Mouse (Mus musculus): Measurements from ENCODE around the gene Txndc17. TPM values are rescaled to one million over a fixed set of nuclear protein-coding genes. Genes with fewer than 3 reads are reported as not detected.

Txndc17 gene
- polyA plus RNA-seq, 1 experiment from 2014 or later, result 67.1 TPM

DNA sequence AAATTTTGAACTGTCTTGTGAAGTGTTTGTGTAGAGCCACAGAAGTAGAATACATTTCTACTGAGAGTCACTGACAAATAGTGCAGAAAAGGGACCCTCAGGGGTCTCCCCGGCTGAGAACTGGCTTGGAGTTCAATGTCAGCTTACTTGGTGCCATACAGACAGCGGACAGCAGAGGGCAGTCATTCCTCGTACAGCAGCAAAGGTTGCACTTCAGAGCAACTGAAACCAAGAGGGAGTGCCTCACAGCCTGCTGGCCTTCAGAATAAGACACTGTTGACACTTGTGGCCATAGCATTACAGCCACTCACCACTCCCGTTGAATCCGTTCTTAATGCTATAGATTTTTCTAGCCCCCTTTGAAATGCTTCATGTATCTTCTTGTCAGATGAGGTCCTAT lies 17.5 kb downstream of the Txndc17 start:
- Histone ChIP-seq H3K4me2 (no peak overlapping the region), H3K4me3 (replicated peaks) (no peak overlapping the region), H3K9me3 (replicated peaks) (no peaks in the 10 kb centered on the region), H3K36me3 (replicated peaks) (no peaks in the 10 kb centered on the region), H3K4me1 (replicated peaks) (no peaks in the 10 kb centered on the region), H3K27me3 (peaks cover under 1% of the 10 kb centered on the region; the same call in 1 of the 2 replicates), H3K9ac (no peak overlapping the region), H3K27ac (replicated peaks) (no peak overlapping the region)
- WGBS (ENCODE audit: insufficient replicate concordance), result 9% methylated on average over 5 of the region's 5 CpGs
- no peak for ATAC-seq (ENCODE audit: insufficient read depth)

DNA sequence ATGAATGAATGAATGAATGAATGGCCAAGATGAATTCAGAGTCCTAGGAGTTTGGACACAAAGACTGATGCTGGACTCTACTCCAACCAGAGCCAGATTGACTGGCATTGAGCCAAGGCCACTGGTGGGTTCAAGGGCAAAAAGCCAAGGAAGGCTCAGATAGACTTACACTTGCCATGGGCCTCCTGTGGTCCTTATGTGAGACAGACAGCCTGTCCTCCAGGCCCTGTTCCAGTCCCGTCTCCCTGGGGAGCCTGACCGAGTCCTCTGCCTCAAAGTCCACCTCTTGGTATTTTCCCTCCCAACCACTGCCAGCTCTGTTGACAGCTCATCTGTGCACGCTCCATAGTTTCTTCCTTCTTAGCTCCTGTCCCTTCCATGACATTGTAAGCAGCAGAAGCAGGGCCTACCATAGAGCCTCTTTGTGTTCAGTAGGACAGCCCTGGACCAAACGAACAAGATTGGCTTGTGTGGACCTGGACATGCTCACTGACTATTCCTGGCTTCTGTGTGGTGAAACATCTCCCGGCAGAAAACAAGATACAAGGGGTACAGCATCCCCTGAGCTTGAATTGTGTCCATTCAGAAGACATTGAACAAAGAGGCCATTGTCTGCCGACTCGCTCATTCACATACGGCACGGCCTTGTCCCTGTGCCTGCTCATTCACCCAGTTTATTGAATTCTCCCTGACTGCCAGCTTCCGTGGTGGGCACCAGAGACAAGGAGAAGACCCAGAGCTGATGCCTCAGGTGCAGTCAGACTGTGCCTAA lies 18.9 kb downstream of the Txndc17 start:
- 69% methylated on average over 10 of the region's 10 CpGs for WGBS (ENCODE audit: insufficient replicate concordance)
- H3K9me3 ChIP-seq (replicated peaks), result no peaks in the 10 kb centered on the region
- H3K4me1 ChIP-seq (replicated peaks), result no peaks in the 10 kb centered on the region
- no peak overlapping the region for H3K27ac ChIP-seq (replicated peaks)
- ATAC-seq (ENCODE audit: insufficient read depth), result no peak
- peaks cover 3% of the 10 kb centered on the region for H3K27me3 ChIP-seq
- H3K36me3 ChIP-seq (replicated peaks), result no peaks in the 10 kb centered on the region
- no peak overlapping the region for H3K4me3 ChIP-seq (replicated peaks)
- no peak overlapping the region for H3K9ac ChIP-seq
- H3K4me2 ChIP-seq, result no peak overlapping the region

DNA sequence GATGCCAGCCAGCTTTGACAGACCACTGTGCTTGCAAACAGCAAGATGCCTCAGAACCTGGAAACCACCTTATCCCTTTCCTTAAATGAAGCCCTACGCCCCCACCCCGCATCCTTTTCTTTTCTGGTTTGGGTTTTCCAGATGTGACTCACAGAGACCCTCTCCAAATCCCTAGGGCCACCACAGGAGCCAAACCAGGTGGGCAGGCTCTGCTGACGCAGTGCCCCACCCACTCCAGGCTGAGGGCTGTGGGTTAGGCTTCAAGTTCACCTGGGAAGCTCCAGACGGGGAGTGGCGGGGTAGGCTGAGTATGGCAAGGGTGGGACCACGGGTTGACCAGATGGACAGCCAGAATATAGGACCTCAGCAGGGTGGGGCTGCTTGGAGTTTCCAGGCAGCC lies 19.6 kb downstream of the Txndc17 start:
- H3K27ac ChIP-seq (replicated peaks), result no peak overlapping the region
- no peaks in the 10 kb centered on the region for H3K4me1 ChIP-seq (replicated peaks)
- H3K4me2 ChIP-seq, result no peak overlapping the region
- peaks cover 3% of the 10 kb centered on the region for H3K27me3 ChIP-seq
- H3K9me3 ChIP-seq (replicated peaks), result no peaks in the 10 kb centered on the region
- no peak for ATAC-seq (ENCODE audit: insufficient read depth)
- WGBS (ENCODE audit: insufficient replicate concordance), result 63% methylated on average over 6 of the region's 6 CpGs
- no peak overlapping the region for H3K4me3 ChIP-seq (replicated peaks)
- H3K36me3 ChIP-seq (replicated peaks), result no peaks in the 10 kb centered on the region
- H3K9ac ChIP-seq, result no peak overlapping the region

DNA sequence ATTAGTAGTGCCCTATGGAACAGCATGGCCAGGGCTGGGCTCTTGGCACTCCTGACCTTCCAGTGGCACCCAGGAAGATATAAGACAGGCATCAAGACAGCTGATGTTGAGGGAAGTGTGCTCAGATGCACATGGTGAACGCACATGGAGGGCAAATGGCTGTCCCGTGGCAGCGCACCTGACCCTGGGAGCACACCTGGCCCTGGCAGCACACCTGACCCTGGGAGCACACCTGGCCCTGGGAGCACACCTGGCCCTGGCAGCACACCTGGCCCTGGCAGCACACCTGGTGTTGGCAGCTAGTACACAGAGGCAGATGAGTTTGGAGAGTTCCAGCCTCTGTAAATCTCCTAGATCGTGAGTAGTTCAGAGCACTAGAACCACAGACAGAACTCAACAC lies 21.2 kb downstream of the Txndc17 start:
- Histone ChIP-seq H3K4me1 (replicated peaks) (no peaks in the 10 kb centered on the region), H3K4me2 (no peak overlapping the region), H3K36me3 (replicated peaks) (no peaks in the 10 kb centered on the region), H3K27me3 (peaks cover 3% of the 10 kb centered on the region), H3K27ac (replicated peaks) (no peak overlapping the region), H3K9ac (no peak overlapping the region), H3K9me3 (replicated peaks) (no peaks in the 10 kb centered on the region), H3K4me3 (replicated peaks) (no peak overlapping the region)
- ATAC-seq (ENCODE audit: insufficient read depth), result no peak
- 66% methylated on average over 4 of the region's 4 CpGs for WGBS (ENCODE audit: insufficient replicate concordance)

DNA sequence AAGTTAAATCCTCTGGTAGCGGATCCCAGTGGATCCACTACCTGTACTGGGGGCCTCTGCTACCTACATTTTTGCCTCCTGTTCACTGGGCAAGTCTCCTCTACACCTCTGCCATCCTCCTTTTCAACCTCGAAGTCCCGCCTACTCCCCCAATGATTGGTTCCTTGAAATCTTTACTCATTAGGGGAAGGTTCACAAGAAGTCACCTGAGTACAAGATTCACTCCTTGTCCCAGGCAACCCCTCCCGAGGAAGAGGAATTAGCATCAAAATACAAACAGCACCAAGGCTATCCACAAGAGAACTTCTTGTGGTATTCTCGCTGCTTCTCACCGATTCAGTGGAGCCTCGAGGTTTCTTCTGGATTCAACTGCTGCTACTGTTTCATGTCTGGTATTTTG lies 24.7 kb downstream of the Txndc17 start:
- H3K4me2 ChIP-seq, result no peak overlapping the region
- no peak overlapping the region for H3K9ac ChIP-seq
- 72% methylated on average over 7 of the region's 7 CpGs for WGBS (ENCODE audit: insufficient replicate concordance)
- H3K4me3 ChIP-seq (replicated peaks), result no peak overlapping the region
- no peaks in the 10 kb centered on the region for H3K9me3 ChIP-seq (replicated peaks)
- no peak for ATAC-seq (ENCODE audit: insufficient read depth)
- no peaks in the 10 kb centered on the region for H3K4me1 ChIP-seq (replicated peaks)
- H3K27me3 ChIP-seq, result peaks cover 3% of the 10 kb centered on the region
- H3K36me3 ChIP-seq (replicated peaks), result no peaks in the 10 kb centered on the region
- no peak overlapping the region for H3K27ac ChIP-seq (replicated peaks)

DNA sequence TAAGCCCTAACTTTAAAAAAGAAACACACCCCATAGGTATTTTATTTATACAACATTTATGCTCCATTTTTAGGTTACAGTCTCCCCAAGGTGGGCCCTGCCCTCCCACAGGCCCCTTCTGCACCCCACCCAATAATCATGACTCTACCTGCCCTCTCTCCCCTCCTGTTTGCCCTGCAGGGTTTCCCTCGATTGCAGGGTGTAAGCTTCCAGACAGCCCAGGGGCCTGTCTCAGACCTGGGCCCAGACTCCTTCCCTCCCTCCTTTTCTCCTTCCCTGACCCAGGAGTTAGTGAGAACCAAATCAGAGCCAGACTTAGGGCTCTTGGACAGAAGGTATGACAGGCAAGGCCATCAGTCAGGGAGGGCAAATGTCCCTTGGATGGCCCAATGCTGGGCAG lies 25.6 kb downstream of the Txndc17 start:
- Histone ChIP-seq H3K4me3 (replicated peaks) (no peak overlapping the region), H3K36me3 (replicated peaks) (no peaks in the 10 kb centered on the region), H3K27me3 (peaks cover 3% of the 10 kb centered on the region), H3K4me1 (replicated peaks) (no peaks in the 10 kb centered on the region), H3K27ac (replicated peaks) (no peak overlapping the region), H3K9me3 (replicated peaks) (no peaks in the 10 kb centered on the region), H3K4me2 (no peak overlapping the region), H3K9ac (no peak overlapping the region)
- ATAC-seq (ENCODE audit: insufficient read depth), result no peak
- 57% methylated on average over 1 of the region's 1 CpGs for WGBS (ENCODE audit: insufficient replicate concordance)

DNA sequence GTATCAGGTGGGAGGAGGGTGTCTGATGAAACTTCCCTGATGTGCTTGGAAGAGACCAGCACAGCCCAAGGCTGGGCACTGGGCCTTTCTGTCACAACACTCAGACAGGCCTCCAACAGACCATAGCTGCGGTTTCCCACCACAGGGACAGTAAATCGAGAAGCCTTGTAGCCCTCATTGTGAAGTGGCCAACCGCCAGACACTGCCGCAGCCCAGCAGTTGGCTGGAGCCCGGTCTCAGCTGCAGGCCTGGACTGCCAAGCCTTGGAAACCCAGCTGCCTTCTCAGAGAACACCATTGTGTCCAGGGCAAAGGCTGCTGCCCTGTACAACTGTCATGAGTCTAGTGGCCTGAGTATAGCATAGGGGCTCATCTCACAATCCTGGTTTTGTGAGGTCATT lies 26.7 kb downstream of the Txndc17 start:
- no peak overlapping the region for H3K4me2 ChIP-seq
- H3K36me3 ChIP-seq (replicated peaks), result no peaks in the 10 kb centered on the region
- no peak overlapping the region for H3K27ac ChIP-seq (replicated peaks)
- 54% methylated on average over 5 of the region's 5 CpGs for WGBS (ENCODE audit: insufficient replicate concordance)
- H3K27me3 ChIP-seq, result peaks cover 3% of the 10 kb centered on the region
- H3K9me3 ChIP-seq (replicated peaks), result no peaks in the 10 kb centered on the region
- no peak for ATAC-seq (ENCODE audit: insufficient read depth)
- H3K9ac ChIP-seq, result no peak overlapping the region
- no peaks in the 10 kb centered on the region for H3K4me1 ChIP-seq (replicated peaks)
- H3K4me3 ChIP-seq (replicated peaks), result no peak overlapping the region

DNA sequence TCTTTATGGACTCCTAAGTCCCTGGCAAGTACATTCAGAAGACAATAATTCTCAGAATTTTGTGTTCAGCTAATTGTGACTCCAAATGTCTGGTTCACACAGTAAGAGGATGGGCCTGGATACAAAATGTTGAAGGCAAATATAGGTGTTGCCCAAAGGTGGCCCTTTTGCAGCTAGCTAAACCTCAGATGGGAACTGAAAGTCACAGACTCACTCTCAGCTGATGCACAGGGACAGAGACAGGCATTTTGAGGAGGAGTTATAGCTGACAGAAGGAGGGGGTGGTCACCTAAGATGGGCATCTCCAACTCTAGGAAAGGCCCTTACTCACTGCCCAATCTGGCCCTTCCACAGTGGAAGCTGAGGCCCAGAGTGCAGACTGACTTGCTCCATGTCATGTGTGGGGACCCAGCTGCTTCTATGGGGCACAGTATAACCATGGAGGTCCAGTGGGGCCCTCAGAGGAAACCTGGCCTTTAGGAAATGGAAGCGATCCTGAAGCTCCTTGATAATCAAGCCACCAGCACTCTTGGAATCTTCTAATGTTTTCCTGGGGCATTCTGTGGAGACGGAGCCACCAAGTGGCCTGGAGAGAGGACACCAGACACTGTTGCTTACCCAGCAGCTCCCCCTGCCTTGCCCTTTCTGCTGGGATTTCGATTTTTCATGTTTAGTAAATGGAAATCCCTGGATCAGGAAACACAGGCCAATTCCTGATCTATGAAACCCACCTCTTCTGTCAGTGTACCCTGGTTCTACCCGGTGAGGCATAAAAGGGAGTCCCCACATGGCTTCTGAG lies 32.9 kb downstream of the Txndc17 start:
- no peak overlapping the region for H3K4me2 ChIP-seq
- no peak overlapping the region for H3K27ac ChIP-seq (replicated peaks)
- WGBS (ENCODE audit: insufficient replicate concordance), result 48% methylated on average over 4 of the region's 4 CpGs

DNA sequence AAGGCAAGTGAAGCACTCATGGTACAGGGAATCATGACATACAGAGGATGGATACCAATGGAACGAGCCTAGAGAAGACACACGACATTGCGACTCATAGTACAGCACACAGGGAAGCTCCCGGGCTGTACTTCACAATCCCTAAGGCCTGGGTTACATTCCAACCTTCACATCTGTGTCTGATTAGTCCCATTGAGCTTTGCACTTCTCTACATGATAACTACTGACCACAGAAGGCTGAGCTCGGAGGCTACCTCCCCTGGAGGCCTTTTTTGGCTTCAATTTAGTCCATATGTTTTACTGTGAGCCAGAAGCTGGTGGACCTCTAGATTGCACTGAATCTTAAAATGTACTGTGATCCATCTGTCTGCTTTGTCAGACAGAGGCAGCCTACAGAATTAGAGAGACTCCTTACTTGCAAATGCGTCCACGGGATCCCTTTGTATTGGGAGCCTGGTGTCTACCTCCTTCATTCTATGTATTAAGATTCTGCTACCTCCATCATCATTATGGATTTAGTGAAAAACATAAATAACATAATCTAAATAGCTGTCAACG lies 37.9 kb downstream of the Txndc17 start:
- H3K9ac ChIP-seq, result no peak overlapping the region
- no peaks in the 10 kb centered on the region for H3K36me3 ChIP-seq (replicated peaks)
- H3K27ac ChIP-seq (replicated peaks), result no peak overlapping the region
- H3K4me2 ChIP-seq, result no peak overlapping the region
- no peaks in the 10 kb centered on the region for H3K4me1 ChIP-seq (replicated peaks)
- no peaks in the 10 kb centered on the region; the same call in none of the 2 replicates for H3K27me3 ChIP-seq
- WGBS (ENCODE audit: insufficient replicate concordance), result 59% methylated on average over 8 of the region's 8 CpGs
- no peak for ATAC-seq (ENCODE audit: insufficient read depth)
- H3K9me3 ChIP-seq (replicated peaks), result no peaks in the 10 kb centered on the region
- H3K4me3 ChIP-seq (replicated peaks), result no peak overlapping the region

More for the DNA sequence above, 32.9 kb downstream of the Txndc17 start:
- no peaks in the 10 kb centered on the region; the same call in 1 of the 2 replicates for H3K27me3 ChIP-seq
- no peaks in the 10 kb centered on the region for H3K9me3 ChIP-seq (replicated peaks)
- no peak overlapping the region for H3K9ac ChIP-seq
- H3K4me1 ChIP-seq (replicated peaks), result no peaks in the 10 kb centered on the region
- no peak for ATAC-seq (ENCODE audit: insufficient read depth)
- no peaks in the 10 kb centered on the region for H3K36me3 ChIP-seq (replicated peaks)
- H3K4me3 ChIP-seq (replicated peaks), result no peak overlapping the region

DNA sequence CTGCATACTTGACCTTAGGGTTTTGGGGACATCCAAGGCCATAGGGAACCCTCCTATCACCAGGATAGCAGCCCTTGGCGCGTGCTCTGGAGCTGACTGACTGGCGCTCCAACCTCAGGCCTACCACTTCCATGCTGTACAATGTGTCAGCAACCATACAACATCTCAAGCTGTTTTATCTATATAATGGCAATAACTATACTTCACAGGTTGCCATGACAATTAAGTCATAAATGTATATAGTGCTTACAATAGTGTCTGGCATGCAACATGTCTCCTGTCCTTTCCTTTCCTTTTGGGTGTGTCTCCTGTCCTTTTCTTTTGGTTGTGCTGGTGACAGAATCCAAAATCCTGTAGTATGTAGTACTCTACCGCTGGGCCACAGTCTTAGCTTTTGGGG lies 48.3 kb downstream of the Txndc17 start:
- Histone ChIP-seq H3K4me1 (replicated peaks) (no peaks in the 10 kb centered on the region), H3K4me2 (no peak overlapping the region), H3K27ac (replicated peaks) (no peak overlapping the region), H3K27me3 (0 out of 2 replicates have a peak, but pooled peaks cover under 1% of the 10 kb centered on the region), H3K9ac (no peak overlapping the region), H3K36me3 (replicated peaks) (no peaks in the 10 kb centered on the region), H3K4me3 (replicated peaks) (no peak overlapping the region), H3K9me3 (replicated peaks) (no peaks in the 10 kb centered on the region)
- no peak for ATAC-seq (ENCODE audit: insufficient read depth)
- 85% methylated on average over 4 of the region's 4 CpGs for WGBS (ENCODE audit: insufficient replicate concordance)

DNA sequence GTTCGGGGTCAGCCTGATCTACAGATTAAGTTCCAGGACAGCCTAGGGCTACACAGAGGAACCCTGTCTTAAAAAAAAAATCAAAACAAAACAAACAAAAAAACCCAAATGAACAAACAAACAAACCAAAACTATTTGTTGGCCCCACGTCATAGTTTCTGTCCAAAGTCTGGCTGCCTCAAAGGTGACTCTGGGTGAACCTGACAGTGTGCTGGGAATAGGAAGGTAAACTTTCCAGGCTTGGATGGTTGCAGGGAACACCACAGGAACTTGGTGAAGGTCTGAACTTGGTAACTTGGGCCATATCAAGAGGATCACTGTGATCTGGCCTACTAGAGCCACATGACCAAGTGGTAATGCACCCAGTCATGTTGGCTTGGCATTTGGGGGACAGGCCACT lies 49.1 kb downstream of the Txndc17 start:
- Histone ChIP-seq H3K27me3 (no peaks in the 10 kb centered on the region), H3K4me1 (replicated peaks) (no peaks in the 10 kb centered on the region), H3K9ac (no peak overlapping the region), H3K4me2 (no peak overlapping the region), H3K27ac (replicated peaks) (no peak overlapping the region), H3K4me3 (replicated peaks) (no peak overlapping the region), H3K36me3 (replicated peaks) (no peaks in the 10 kb centered on the region), H3K9me3 (replicated peaks) (no peaks in the 10 kb centered on the region)
- 50% methylated on average over 2 of the region's 2 CpGs for WGBS (ENCODE audit: insufficient replicate concordance)
- no peak for ATAC-seq (ENCODE audit: insufficient read depth)
